Comparison of ENCODE assay signal across 8 mouse cellular contexts in genomic region chr6:72390795-72391521, GRCm38 (mm10). TPM values are rescaled to one million over a fixed set of nuclear protein-coding genes. Genes with fewer than 3 reads are reported as not detected.
A peak's percentile ranks its signal among the peaks of the same experiment; 100 is the strongest.
DNase-seq lines count a peak whose midpoint lies in the region; ATAC-seq lines count a peak whose summit lies in the region.

No protein-coding gene starts in this region.

- H3K4me1 ChIP-seq in hindbrain, embryonic 10.5 days (replicated peaks) = peaks cover 29% of the 10 kb centered on the region
- H3K4me1 ChIP-seq in limb, embryonic 12.5 days (replicated peaks) = peaks cover 32% of the 10 kb centered on the region
- peaks cover 7% of the 10 kb centered on the region for H3K4me1 ChIP-seq in midbrain, embryonic 11.5 days (ENCODE audit: control insufficient read depth, insufficient read depth, low read length)

- H3K36me3 ChIP-seq in hindbrain, embryonic 10.5 days = no peaks in the 10 kb centered on the region
- peaks cover 6% of the 10 kb centered on the region; the same call in 1 of the 2 replicates for H3K36me3 ChIP-seq in limb, embryonic 12.5 days
- H3K36me3 ChIP-seq in midbrain, embryonic 11.5 days (ENCODE audit: control insufficient read depth, insufficient read depth, low read length) = no peaks in the 10 kb centered on the region

- peak overlapping the region; percentile 72 for H3K9ac ChIP-seq in limb, embryonic 12.5 days (replicated peaks)
- peak overlapping the region; percentile 70 for H3K9ac ChIP-seq in midbrain, embryonic 11.5 days (ENCODE audit: low read length)

- peaks cover 25% of the 10 kb centered on the region for H3K27me3 ChIP-seq in hindbrain, embryonic 10.5 days (ENCODE audit: insufficient read depth, poor library complexity, severe bottlenecking)
- H3K27me3 ChIP-seq in limb, embryonic 12.5 days = no peaks in the 10 kb centered on the region
- H3K27me3 ChIP-seq in midbrain, embryonic 11.5 days (ENCODE audit: control insufficient read depth, insufficient read depth, low read length) = no peaks in the 10 kb centered on the region

- peak overlapping the region; percentile 86 for H3K27ac ChIP-seq in hindbrain, embryonic 10.5 days
- H3K27ac ChIP-seq in limb, embryonic 12.5 days = peak overlapping the region; percentile 94
- H3K27ac ChIP-seq in midbrain, embryonic 11.5 days (ENCODE audit: low read depth, low read length) = no peak overlapping the region

- peak overlapping the region; percentile 67 for H3K4me2 ChIP-seq in limb, embryonic 12.5 days
- peak overlapping the region; percentile 51 for H3K4me2 ChIP-seq in midbrain, embryonic 11.5 days

- no peaks in the 10 kb centered on the region for H3K9me3 ChIP-seq in hindbrain, embryonic 10.5 days
- H3K9me3 ChIP-seq in limb, embryonic 12.5 days = no peaks in the 10 kb centered on the region
- no peaks in the 10 kb centered on the region for H3K9me3 ChIP-seq in midbrain, embryonic 11.5 days (ENCODE audit: control insufficient read depth, low read length)

- WGBS in hindbrain, embryonic 10.5 days = 12% methylated on average over 12 of the region's 12 CpGs
- 18% methylated on average over 12 of the region's 12 CpGs for WGBS in limb, embryonic 12.5 days
- 12% methylated on average over 11 of the region's 12 CpGs for WGBS in midbrain, embryonic 11.5 days

- peak; percentile 55 for DNase-seq in A20 (ENCODE audit: low read depth, low spot score)
- DNase-seq in adrenal gland, adult 18-20 months (ENCODE audit: low spot score in 2 of 2) = peak; percentile 62 to 64
- DNase-seq in hindbrain, embryonic 10.5 days (ENCODE audit: low spot score) = peak; percentile 40
- peak; percentile 85 for DNase-seq in midbrain, embryonic 11.5 days (ENCODE audit: low spot score, missing footprints)
- DNase-seq in yolk sac, embryonic 10.5 days (ENCODE audit: low spot score) = peak; percentile 93
- no peak for DNase-seq in cerebellum, postnatal 14 days

- peak overlapping the region; percentile 58 for H3K4me3 ChIP-seq in hindbrain, embryonic 10.5 days
- peak overlapping the region; percentile 54 for H3K4me3 ChIP-seq in limb, embryonic 12.5 days (replicated peaks)
- H3K4me3 ChIP-seq in midbrain, embryonic 11.5 days (ENCODE audit: low read depth, low read length) = peak overlapping the region; percentile 27

- peak; percentile 62 for ATAC-seq in erythroid progenitor cell, adult 5-6 weeks (replicated peaks; ENCODE audit: low FRiP score, poor library complexity, severe bottlenecking)
- no peak for ATAC-seq in limb, embryonic 12.5 days (ENCODE audit: insufficient number of reproducible peaks, insufficient read depth, low FRiP score, low TSS enrichment, low read depth)
- peak; percentile 35; the same call in 1 of the 2 replicates for ATAC-seq in midbrain, embryonic 11.5 days (ENCODE audit: low FRiP score)

RNA-seq across cellular contexts. Expression of gene Vamp8, which starts 0.5 kb away (rescaled TPM):
- total RNA-seq in adrenal gland, adult 18-20 months (2021) = 100 to 1,000 TPM; 111 to 140 TPM
- 234 and 259 TPM in 2 replicates for total RNA-seq in erythroid progenitor cell, adult 5-6 weeks (2015; ENCODE audit: low replicate concordance)
- total RNA-seq in erythroid progenitor cell, adult 5-6 weeks (2017; ENCODE audit: low replicate concordance) = 212 and 229 TPM in 2 replicates
- polyA plus RNA-seq in hindbrain, embryonic 10.5 days (2016; fragmentation: Nextera tagmentation; extraction: Ambion mirVana) = 40.7 and 43.5 TPM in 2 replicates
- polyA plus RNA-seq in limb, embryonic 12.5 days (2016; fragmentation: Nextera tagmentation; extraction: Ambion mirVana) = 105 and 106 TPM in 2 replicates
- polyA plus RNA-seq in midbrain, embryonic 11.5 days (2014; fragmentation: Nextera tagmentation; extraction: Ambion mirVana) = 27.6 and 32.0 TPM in 2 replicates

RNA-seq across cellular contexts. Expression of gene Vamp5, which starts 10.7 kb away (rescaled TPM):
- 10 to 100 TPM; 22.9 to 25.5 TPM for total RNA-seq in adrenal gland, adult 18-20 months (2021)
- 85.1 and 98.0 TPM in 2 replicates for total RNA-seq in erythroid progenitor cell, adult 5-6 weeks (2015; ENCODE audit: low replicate concordance)
- total RNA-seq in erythroid progenitor cell, adult 5-6 weeks (2017; ENCODE audit: low replicate concordance) = 23.8 and 24.3 TPM in 2 replicates
- polyA plus RNA-seq in hindbrain, embryonic 10.5 days (2016; fragmentation: Nextera tagmentation; extraction: Ambion mirVana) = 13.6 and 15.8 TPM in 2 replicates
- polyA plus RNA-seq in limb, embryonic 12.5 days (2016; fragmentation: Nextera tagmentation; extraction: Ambion mirVana) = 13.9 and 17.3 TPM in 2 replicates
- 13.4 and 15.4 TPM in 2 replicates for polyA plus RNA-seq in midbrain, embryonic 11.5 days (2014; fragmentation: Nextera tagmentation; extraction: Ambion mirVana)

RNA-seq across cellular contexts. Expression of gene Ggcx, which starts 23.1 kb away (rescaled TPM):
- total RNA-seq in adrenal gland, adult 18-20 months (2021) = 10 to 100 TPM; 48.6 to 59.5 TPM
- 1.4 and 7.1 TPM in 2 replicates for total RNA-seq in erythroid progenitor cell, adult 5-6 weeks (2015; ENCODE audit: low replicate concordance)
- total RNA-seq in erythroid progenitor cell, adult 5-6 weeks (2017; ENCODE audit: low replicate concordance) = 2.6 and 5.9 TPM in 2 replicates
- polyA plus RNA-seq in hindbrain, embryonic 10.5 days (2016; fragmentation: Nextera tagmentation; extraction: Ambion mirVana) = 18.5 and 19.6 TPM in 2 replicates
- 34.0 TPM in 2 replicates for polyA plus RNA-seq in limb, embryonic 12.5 days (2016; fragmentation: Nextera tagmentation; extraction: Ambion mirVana)
- 9.4 and 12.2 TPM in 2 replicates for polyA plus RNA-seq in midbrain, embryonic 11.5 days (2014; fragmentation: Nextera tagmentation; extraction: Ambion mirVana)

RNA-seq across cellular contexts. Expression of gene Rnf181, which starts 24.2 kb away (rescaled TPM):
- total RNA-seq in adrenal gland, adult 18-20 months (2021) = 100 to 1,000 TPM; 187 to 460 TPM
- total RNA-seq in erythroid progenitor cell, adult 5-6 weeks (2015; ENCODE audit: low replicate concordance) = 68.5 and 96.0 TPM in 2 replicates
- 56.4 and 69.8 TPM in 2 replicates for total RNA-seq in erythroid progenitor cell, adult 5-6 weeks (2017; ENCODE audit: low replicate concordance)
- polyA plus RNA-seq in hindbrain, embryonic 10.5 days (2016; fragmentation: Nextera tagmentation; extraction: Ambion mirVana) = 110 and 114 TPM in 2 replicates
- 89.1 and 93.4 TPM in 2 replicates for polyA plus RNA-seq in limb, embryonic 12.5 days (2016; fragmentation: Nextera tagmentation; extraction: Ambion mirVana)
- 102 TPM in 2 replicates for polyA plus RNA-seq in midbrain, embryonic 11.5 days (2014; fragmentation: Nextera tagmentation; extraction: Ambion mirVana)

RNA-seq across cellular contexts. Expression of gene Tmem150a, which starts 35.7 kb away (rescaled TPM):
- 10 to 100 TPM; 24.3 to 24.4 TPM for total RNA-seq in adrenal gland, adult 18-20 months (2021)
- 3.2 and 11.7 TPM in 2 replicates for total RNA-seq in erythroid progenitor cell, adult 5-6 weeks (2015; ENCODE audit: low replicate concordance)
- total RNA-seq in erythroid progenitor cell, adult 5-6 weeks (2017; ENCODE audit: low replicate concordance) = 0.61 TPM in 1 of 2 replicates, not detected in the other
- 5.7 and 7.0 TPM in 2 replicates for polyA plus RNA-seq in hindbrain, embryonic 10.5 days (2016; fragmentation: Nextera tagmentation; extraction: Ambion mirVana)
- 8.8 and 9.8 TPM in 2 replicates for polyA plus RNA-seq in limb, embryonic 12.5 days (2016; fragmentation: Nextera tagmentation; extraction: Ambion mirVana)
- polyA plus RNA-seq in midbrain, embryonic 11.5 days (2014; fragmentation: Nextera tagmentation; extraction: Ambion mirVana) = 6.2 and 6.5 TPM in 2 replicates

Comparison
In these comparisons a context has a peak if more than half of its experiments do, and no peak if none do; other contexts are left out.
1. DNase-seq: peak in A20 (single experiment), adrenal gland, adult 18-20 months (2 of 2), hindbrain, embryonic 10.5 days (single experiment), midbrain, embryonic 11.5 days (single experiment) and yolk sac, embryonic 10.5 days (single experiment); none in cerebellum, postnatal 14 days (0 of 2).
2. Peak in every context shown above with its lines, with median percentiles within 50 percentile points of each other: H3K4me3 ChIP-seq.